Mouse (Mus musculus) CH12.LX (cell line): ENCODE measurements around the gene Pitpnm3. TPM values are rescaled to one million over a fixed set of nuclear protein-coding genes. Genes with fewer than 3 reads are reported as not detected.
A peak's percentile ranks its signal among the peaks of the same experiment; 100 is the strongest.

ENCODE experiments used
- DNase-seq: peaks from one replicate; pipeline ENCODE4 v3.0.0-alpha.2; 2013; ENCODE audit errors: extremely low read depth
- H3K27ac ChIP-seq: 2 replicates; pipeline ENCODE4 v1.5.1; 2012; ENCODE audit warnings: low read depth, mild to moderate bottlenecking, control low read depth, moderate library complexity; ENCODE audit not compliant: insufficient read depth
- H3K27me3 ChIP-seq: replicated peaks from 2 replicates; pipeline ENCODE3; 2012; ENCODE audit warnings: inconsistent platforms
- H3K36me3 ChIP-seq, 2 experiments: replicated peaks in 1 of 2; 2 replicates each; pipeline versions ENCODE3 to v1.6.1; 2012; ENCODE audit warnings: inconsistent platforms in 1 of 2, low read length in 1 of 2, mild to moderate bottlenecking in 1 of 2, mixed read lengths in 1 of 2, moderate library complexity in 1 of 2; ENCODE audit not compliant: control insufficient read depth in 1 of 2, insufficient read depth in 1 of 2
- H3K4me1 ChIP-seq, 2 experiments: 2 replicates each; pipeline ENCODE4 v1.6.1; 2012; ENCODE audit warnings: inconsistent platforms in 1 of 2, moderate library complexity in 1 of 2; ENCODE audit not compliant: insufficient read depth in 2 of 2, control insufficient read depth in 1 of 2
- H3K4me2 ChIP-seq: 2 replicates; pipeline ENCODE4 v1.6.1; 2012; ENCODE audit warnings: low read depth, mild to moderate bottlenecking, control low read depth; ENCODE audit not compliant: poor library complexity, insufficient read depth, severe bottlenecking
- H3K4me3 ChIP-seq, 3 experiments: fragments of 150-350 bp in 1 of 3; sonication (generic) in 1 of 3; replicated peaks in 1 of 3; 2 replicates each; pipeline versions ENCODE3 to v1.5.1; 2011 to 2012; ENCODE audit warnings: low read depth in 2 of 3, low read length in 2 of 3, mild to moderate bottlenecking in 2 of 3, moderate library complexity in 2 of 3, control low read depth in 1 of 3, improper control_type of control experiment in 1 of 3, inconsistent platforms in 1 of 3, mixed read lengths in 1 of 3; ENCODE audit not compliant: poor library complexity in 1 of 3
- H3K79me2 ChIP-seq: replicated peaks from 2 replicates; pipeline ENCODE4 v1.6.1; 2012; ENCODE audit warnings: mild to moderate bottlenecking, moderate library complexity; ENCODE audit not compliant: control insufficient read depth, poor library complexity, insufficient read depth, severe bottlenecking; ENCODE audit errors: extremely low read depth
- H3K9ac ChIP-seq: 2 replicates; pipeline ENCODE4 v1.6.1; 2012; ENCODE audit warnings: low read depth, mild to moderate bottlenecking, control low read depth, moderate library complexity; ENCODE audit not compliant: insufficient read depth
- H3K9me3 ChIP-seq: replicated peaks from 2 replicates; pipeline ENCODE3; 2012; ENCODE audit warnings: low read length, inconsistent platforms, mixed read lengths
- BHLHE40 ChIP-seq: IDR thresholded peaks from 2 replicates; pipeline ENCODE4 v1.6.1; 2011; ENCODE audit warnings: mild to moderate bottlenecking, low read depth, low read length, improper control_type of control experiment
- CHD1 ChIP-seq: IDR thresholded peaks from 2 replicates; pipeline ENCODE4 v1.6.1; 2012; ENCODE audit warnings: low read depth, low read length, improper control_type of control experiment, inconsistent platforms
- CHD2 ChIP-seq: IDR thresholded peaks from 2 replicates; pipeline ENCODE4 v1.6.1; 2011; ENCODE audit warnings: low read length, improper control_type of control experiment
- CTCF ChIP-seq, 2 experiments: IDR thresholded peaks in 1 of 2; conservative IDR thresholded peaks in 1 of 2; 2 replicates each; pipeline ENCODE4 v1.5.1; 2011 to 2012; ENCODE audit warnings: low read depth in 2 of 2, low read length in 2 of 2, improper control_type of control experiment in 1 of 2, inconsistent platforms in 1 of 2, mild to moderate bottlenecking in 1 of 2, moderate library complexity in 1 of 2
- E2F4 ChIP-seq: IDR thresholded peaks from 2 replicates; pipeline ENCODE4 v1.6.1; 2011; ENCODE audit warnings: low read depth, low read length, improper control_type of control experiment; ENCODE audit not compliant: insufficient replicate concordance
- ELF1 ChIP-seq: IDR thresholded peaks from 2 replicates; pipeline ENCODE4 v1.6.1; 2014; ENCODE audit warnings: low read depth, mild to moderate bottlenecking, inconsistent platforms, low read length, improper control_type of control experiment
- EP300 ChIP-seq: IDR thresholded peaks from 2 replicates; pipeline ENCODE4 v1.6.1; 2011; ENCODE audit warnings: low read length, improper control_type of control experiment
- ETS1 ChIP-seq: conservative IDR thresholded peaks from 2 replicates; pipeline ENCODE4 v1.6.1; 2012; ENCODE audit warnings: low read depth, mild to moderate bottlenecking, inconsistent platforms, low read length, improper control_type of control experiment, moderate library complexity
- IRF4 ChIP-seq: IDR thresholded peaks from 2 replicates; pipeline ENCODE4 v1.6.1; 2014; ENCODE audit warnings: low read depth, mild to moderate bottlenecking, inconsistent platforms, low read length, improper control_type of control experiment
- JUN ChIP-seq: IDR thresholded peaks from 2 replicates; pipeline ENCODE4 v1.6.1; 2011; ENCODE audit warnings: low read depth, mild to moderate bottlenecking, low read length, improper control_type of control experiment, moderate library complexity; ENCODE audit not compliant: insufficient read depth
- MAFK ChIP-seq: IDR thresholded peaks from 2 replicates; pipeline ENCODE4 v1.6.1; 2011; ENCODE audit warnings: low read length, improper control_type of control experiment; ENCODE audit not compliant: insufficient replicate concordance
- MAX ChIP-seq: IDR thresholded peaks from 2 replicates; pipeline ENCODE4 v1.6.1; 2011; ENCODE audit warnings: low read length, improper control_type of control experiment
- MEF2A ChIP-seq: IDR thresholded peaks from 2 replicates; pipeline ENCODE4 v1.6.1; 2014; ENCODE audit warnings: low read depth, mild to moderate bottlenecking, inconsistent platforms, low read length, improper control_type of control experiment, borderline replicate concordance
- MYC ChIP-seq: IDR thresholded peaks from 2 replicates; pipeline ENCODE4 v1.6.1; 2011; ENCODE audit warnings: low read depth, mild to moderate bottlenecking, improper control_type of control experiment, low read length
- PAX5 ChIP-seq: IDR thresholded peaks from 2 replicates; pipeline ENCODE4 v1.6.1; 2012; ENCODE audit warnings: low read length, inconsistent platforms, mixed read lengths
- POLR2AphosphoS2 ChIP-seq: IDR thresholded peaks from 2 replicates; pipeline ENCODE4 v1.6.1; 2011; ENCODE audit warnings: low read depth, low read length, improper control_type of control experiment
- RAD21 ChIP-seq: IDR thresholded peaks from 2 replicates; pipeline ENCODE4 v1.6.1; 2011; ENCODE audit warnings: low read depth, mild to moderate bottlenecking, low read length, improper control_type of control experiment, moderate library complexity
- RCOR1 ChIP-seq: conservative IDR thresholded peaks from 2 replicates; pipeline ENCODE4 v1.6.1; 2012; ENCODE audit warnings: low read depth, mild to moderate bottlenecking, inconsistent platforms, low read length, improper control_type of control experiment
- TCF12 ChIP-seq: IDR thresholded peaks from 2 replicates; pipeline ENCODE4 v1.6.1; 2014; ENCODE audit warnings: low read depth, mild to moderate bottlenecking, inconsistent platforms, low read length, improper control_type of control experiment
- USF1 ChIP-seq: IDR thresholded peaks from 2 replicates; pipeline ENCODE4 v1.6.1; 2014; ENCODE audit warnings: low read depth, mild to moderate bottlenecking, inconsistent platforms, low read length, improper control_type of control experiment
- ZC3H11A ChIP-seq: IDR thresholded peaks from 2 replicates; pipeline ENCODE4 v1.6.1; 2012; ENCODE audit warnings: low read depth, mild to moderate bottlenecking, inconsistent platforms, low read length, improper control_type of control experiment
- ZKSCAN1 ChIP-seq: IDR thresholded peaks from 2 replicates; pipeline ENCODE4 v1.6.1; 2012; ENCODE audit warnings: low read depth, inconsistent platforms, low read length, improper control_type of control experiment, borderline replicate concordance
- ZNF384 ChIP-seq: IDR thresholded peaks from 2 replicates; pipeline ENCODE4 v1.6.1; 2012; ENCODE audit warnings: low read depth, low read length, improper control_type of control experiment, inconsistent platforms
- dilution Hi-C: fragments of 300-500 bp; cut with MboI; formaldehyde crosslinking; loops from 2 replicates; pipeline ENCODE4 v1.14.3; 2020; ENCODE audit warnings: low sequenced_read_pairs; ENCODE audit not compliant: extremely low pct_unique_long_range_greater_than_20kb, extremely low pct_ligation_motif_present
- in situ Hi-C: fragments of 300-500 bp; cut with MboI; formaldehyde crosslinking; loops from 3 replicates; pipeline ENCODE4 v1.14.3; 2019; ENCODE audit warnings: low sequenced_read_pairs, low pct_ligation_motif_present, low pct_unique_long_range_greater_than_20kb, mixed read lengths
- polyA plus RNA-seq: library from polyadenylated mRNA; unstranded; fragments of >175 nt; gene quantifications from 2 replicates; pipeline ENCODE4 v1.2.1, GENCODE M21; 2012; ENCODE audit warnings: low read depth; ENCODE audit not compliant: insufficient read length
- total RNA-seq, 2 experiments: library from RNA; depleted of rRNA; stranded (reverse); fragments of 300-350 nt in 1 of 2; fragments of >200 nt in 1 of 2; gene quantifications; 2 replicates each; pipeline ENCODE4 v1.2.3; 2012 to 2014

Pitpnm3 gene
- total and polyA plus RNA-seq, 3 experiments: 0.08 to 0.59 (median 0.31) TPM

GRCm38 (mm10) chr11:72070733-72071132 is 64.8 kb downstream of the Pitpnm3 start:
- Histone ChIP-seq H3K4me3 (no peak overlapping the region), H3K27me3 (peaks cover 56% of the 10 kb centered on the region), H3K36me3 (no peaks in the 10 kb centered on the region), H3K4me2 (0 out of 2 replicates have a peak overlapping the region, but pooled peaks have one; percentile 35), H3K27ac (no peak overlapping the region), H3K79me2 (no peaks in the 10 kb centered on the region), H3K9me3 (no peaks in the 10 kb centered on the region), H3K9ac (no peak overlapping the region), H3K4me1 (peaks cover 16 to 34% of the 10 kb centered on the region in 2 experiments)
- dilution Hi-C loops (no loop called here), in situ Hi-C loops (no loop called here)
- DNase-seq: peak; percentile 46
- TF ChIP-seq RAD21 (no peak), IRF4 (0 out of 2 replicates have a peak, but pooled peaks have one; percentile 24), CHD1 (no peak), USF1 (no peak), ZC3H11A (no peak), JUN (no peak), PAX5 (no peak), POLR2AphosphoS2 (no peak), ELF1 (0 out of 2 replicates have a peak, but pooled peaks have one; percentile 39), TCF12 (peak; percentile 88), EP300 (no peak), BHLHE40 (no peak), MYC (no peak), MEF2A (no peak), RCOR1 (no peak), ZNF384 (no peak), CHD2 (peak; percentile 47; the same call in 1 of the 2 replicates), ETS1 (peak; percentile 35; the same call in 1 of the 2 replicates), MAFK (0 out of 2 replicates have a peak, but pooled peaks have one; percentile 1), E2F4 (no peak), MAX (no peak), ZKSCAN1 (no peak), CTCF (conservative IDR thresholded peaks at IDR 0.05 in 1 of 2, IDR thresholded peaks at IDR 0.05 in 1 of 2; ENCODE audit: low read depth in 2 of 2, low read length in 2 of 2) (no peak)
